Comparison of ENCODE assay signal across 24 mouse cellular contexts in the genomic region with DNA sequence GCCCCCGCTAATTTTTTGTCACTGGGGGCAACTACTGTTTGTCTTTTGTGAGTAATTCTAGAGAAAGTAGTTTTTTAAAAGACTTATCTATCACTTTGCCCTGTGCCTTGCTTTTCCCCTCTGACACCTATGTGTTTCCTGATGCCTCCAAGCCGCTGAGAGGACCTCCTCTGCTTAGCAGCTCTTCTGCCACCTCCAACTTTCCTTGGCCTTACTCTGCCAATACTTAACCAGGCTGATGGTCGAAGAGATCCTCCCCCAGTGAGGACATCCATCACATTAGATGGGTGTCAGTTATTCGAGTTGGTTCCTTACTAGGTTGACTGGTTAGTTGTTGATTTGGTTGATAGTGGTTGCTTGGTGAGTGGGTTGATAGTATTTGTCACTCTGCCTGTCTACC. TPM values are rescaled to one million over a fixed set of nuclear protein-coding genes. Genes with fewer than 3 reads are reported as not detected.
A peak's percentile ranks its signal among the peaks of the same experiment; 100 is the strongest.
DNase-seq lines count a peak whose midpoint lies in the region; ATAC-seq lines count a peak whose summit lies in the region.
"Had no signal": no experiment of that assay in that cellular context is flagged by ENCODE, and none has a peak within 500 bp of the region (broad histone marks: within the 10 kb centered on the region; RNA-seq: fewer than 3 reads in every experiment).

No protein-coding gene starts in this region.

- no peaks in the 10 kb centered on the region for H3K36me3 ChIP-seq in forebrain, embryonic 10.5 days (replicated peaks)
- H3K36me3 ChIP-seq in forebrain, embryonic 11.5 days (ENCODE audit: control insufficient read depth, insufficient read depth, low read length) = no peaks in the 10 kb centered on the region
- no peaks in the 10 kb centered on the region for H3K36me3 ChIP-seq in midbrain, embryonic 10.5 days
- no peaks in the 10 kb centered on the region for H3K36me3 ChIP-seq in midbrain, embryonic 13.5 days
- H3K36me3 ChIP-seq in embryonic facial prominence, embryonic 10.5 days (replicated peaks) = no peaks in the 10 kb centered on the region
- H3K36me3 ChIP-seq: embryonic facial prominence, embryonic 12.5 days; forebrain, embryonic 15.5 days; G1E had no signal

- peaks cover 48% of the 10 kb centered on the region for H3K4me1 ChIP-seq in forebrain, embryonic 10.5 days
- peaks cover 2% of the 10 kb centered on the region; the same call in 1 of the 2 replicates for H3K4me1 ChIP-seq in forebrain, embryonic 11.5 days (replicated peaks; ENCODE audit: control insufficient read depth, insufficient read depth, low read length)
- peaks cover 46% of the 10 kb centered on the region for H3K4me1 ChIP-seq in midbrain, embryonic 10.5 days
- peaks cover 31% of the 10 kb centered on the region for H3K4me1 ChIP-seq in midbrain, embryonic 13.5 days (replicated peaks)
- H3K4me1 ChIP-seq in embryonic facial prominence, embryonic 10.5 days = peaks cover 44% of the 10 kb centered on the region

- no peak for ATAC-seq in forebrain, embryonic 11.5 days (replicated peaks; ENCODE audit: low FRiP score)
- ATAC-seq in midbrain, embryonic 13.5 days = no peak
- ATAC-seq: activated CD4-positive, CD25-positive, alpha-beta regulatory T cell, adult 4 months; CD4-positive, CD25-positive, alpha-beta regulatory T cell, adult 4 months; forebrain, embryonic 13.5 days; forebrain, embryonic 15.5 days; forebrain, postnatal 0 days; Patski had no signal

- peaks cover 99% of the 10 kb centered on the region for H3K27me3 ChIP-seq in forebrain, embryonic 10.5 days (ENCODE audit: poor library complexity, severe bottlenecking)
- peaks cover 50% of the 10 kb centered on the region for H3K27me3 ChIP-seq in forebrain, embryonic 11.5 days (ENCODE audit: control insufficient read depth, insufficient read depth, low read length)
- H3K27me3 ChIP-seq in midbrain, embryonic 10.5 days (ENCODE audit: low read depth, poor library complexity, severe bottlenecking) = peaks cover 94% of the 10 kb centered on the region
- peaks cover 84% of the 10 kb centered on the region for H3K27me3 ChIP-seq in midbrain, embryonic 13.5 days
- peaks cover 91% of the 10 kb centered on the region for H3K27me3 ChIP-seq in embryonic facial prominence, embryonic 10.5 days (replicated peaks; ENCODE audit: low read depth, poor library complexity, severe bottlenecking)
- H3K27me3 ChIP-seq: CH12.LX, Patski had no signal

- no peak overlapping the region for H3K4me2 ChIP-seq in forebrain, embryonic 11.5 days (ENCODE audit: low read depth, low read length, severe bottlenecking)
- H3K4me2 ChIP-seq in midbrain, embryonic 13.5 days (replicated peaks) = no peak overlapping the region
- H3K4me2 ChIP-seq: embryonic facial prominence, embryonic 12.5 days; forebrain, embryonic 13.5 days; forebrain, embryonic 15.5 days had no signal

- no peak overlapping the region for H3K9ac ChIP-seq in forebrain, embryonic 11.5 days (ENCODE audit: low read length)
- no peak overlapping the region for H3K9ac ChIP-seq in midbrain, embryonic 13.5 days (replicated peaks)
- H3K9ac ChIP-seq: embryonic facial prominence, embryonic 12.5 days; forebrain, embryonic 13.5 days; forebrain, embryonic 15.5 days; forebrain, postnatal 0 days had no signal

- H3K27ac ChIP-seq in forebrain, embryonic 10.5 days = no peak overlapping the region
- H3K27ac ChIP-seq in forebrain, embryonic 11.5 days (ENCODE audit: low read depth, low read length) = no peak overlapping the region
- H3K27ac ChIP-seq in midbrain, embryonic 10.5 days (replicated peaks) = no peak overlapping the region
- no peak overlapping the region for H3K27ac ChIP-seq in midbrain, embryonic 13.5 days
- no peak overlapping the region for H3K27ac ChIP-seq in embryonic facial prominence, embryonic 10.5 days (replicated peaks)
- H3K27ac ChIP-seq: forebrain, embryonic 13.5 days; forebrain, embryonic 15.5 days had no signal

- peak; percentile 13 for DNase-seq in forebrain, embryonic 10.5 days (ENCODE audit: extremely low spot score, low spot score)
- no peak for DNase-seq in forebrain, embryonic 11.5 days (ENCODE audit: low spot score)
- DNase-seq in midbrain, embryonic 10.5 days (ENCODE audit: low spot score) = peak; percentile 10
- peak; percentile 7 for DNase-seq in embryonic facial prominence, embryonic 10.5 days (ENCODE audit: low spot score)
- DNase-seq: adrenal gland, adult 8-10 months; adrenal gland, postnatal 25 days; B cell, adult 2 months; cerebellum, adult 11 months; cerebellum, adult 18-20 months; cerebellum, adult 8-10 months; cerebellum, adult 9-11 months; cerebellum, postnatal 14 days; cerebellum, postnatal 36 days; embryo, embryonic 11 days; forebrain, postnatal 0 days had no signal

- no peaks in the 10 kb centered on the region for H3K9me3 ChIP-seq in forebrain, embryonic 10.5 days
- H3K9me3 ChIP-seq in forebrain, embryonic 11.5 days (ENCODE audit: control insufficient read depth, low read length) = no peaks in the 10 kb centered on the region
- no peaks in the 10 kb centered on the region for H3K9me3 ChIP-seq in midbrain, embryonic 10.5 days (replicated peaks)
- H3K9me3 ChIP-seq in midbrain, embryonic 13.5 days = no peaks in the 10 kb centered on the region
- H3K9me3 ChIP-seq in embryonic facial prominence, embryonic 10.5 days = no peaks in the 10 kb centered on the region
- H3K9me3 ChIP-seq: embryonic facial prominence, embryonic 12.5 days; forebrain, embryonic 13.5 days; forebrain, embryonic 15.5 days; G1E had no signal

- 23% methylated on average over 4 of the region's 4 CpGs for WGBS in forebrain, embryonic 10.5 days
- WGBS in forebrain, embryonic 11.5 days = 27% methylated on average over 4 of the region's 4 CpGs
- WGBS in midbrain, embryonic 10.5 days = 24% methylated on average over 4 of the region's 4 CpGs
- 32% methylated on average over 4 of the region's 4 CpGs for WGBS in midbrain, embryonic 13.5 days
- WGBS in embryonic facial prominence, embryonic 10.5 days = 25% methylated on average over 4 of the region's 4 CpGs

- H3K4me3 ChIP-seq in forebrain, embryonic 10.5 days = no peak overlapping the region
- no peak overlapping the region for H3K4me3 ChIP-seq in forebrain, embryonic 11.5 days (ENCODE audit: low read depth, low read length)
- no peak overlapping the region for H3K4me3 ChIP-seq in midbrain, embryonic 10.5 days
- no peak overlapping the region for H3K4me3 ChIP-seq in midbrain, embryonic 13.5 days (replicated peaks)
- H3K4me3 ChIP-seq in embryonic facial prominence, embryonic 10.5 days = no peak overlapping the region
- H3K4me3 ChIP-seq: embryonic facial prominence, embryonic 12.5 days; forebrain, embryonic 13.5 days; forebrain, embryonic 15.5 days had no signal

RNA-seq across cellular contexts. Expression of gene Gm10320, which starts 14.7 kb away (rescaled TPM):
- polyA plus RNA-seq in forebrain, embryonic 10.5 days (2016; fragmentation: Nextera tagmentation; extraction: Ambion mirVana) = 1.2 and 1.3 TPM in 2 replicates
- polyA plus RNA-seq in forebrain, embryonic 11.5 days (2014; fragmentation: Nextera tagmentation; extraction: Ambion mirVana) = 1.5 and 1.9 TPM in 2 replicates
- polyA plus RNA-seq in midbrain, embryonic 10.5 days (2016; fragmentation: Nextera tagmentation; extraction: Ambion mirVana) = 1.1 and 1.2 TPM in 2 replicates
- 0.51 and 2.4 TPM in 2 replicates for polyA plus RNA-seq in midbrain, embryonic 13.5 days (2015; fragmentation: Nextera tagmentation; extraction: Ambion mirVana)
- 0.79 and 0.88 TPM in 2 replicates for polyA plus RNA-seq in embryonic facial prominence, embryonic 10.5 days (2016; fragmentation: Nextera tagmentation; extraction: Ambion mirVana)
